Mouse (Mus musculus) forebrain, embryonic 16.5 days (tissue): ENCODE data around the gene Cdh8. TPM values are rescaled to one million over a fixed set of nuclear protein-coding genes. Genes with fewer than 3 reads are reported as not detected.

Experiments
- ATAC-seq: fragments of 200-750 bp; cut with Nextera tagmentation; 2 replicates; pipeline ENCODE4 v1.8.0; 2017; ENCODE audit warnings: mild to moderate bottlenecking, moderate library complexity
- H3K27ac ChIP-seq: fragments of 300-500 bp; sonication (generic); 2 replicates; pipeline ENCODE4 v1.5.1; 2014; ENCODE audit warnings: low read length, control low read depth
- H3K27me3 ChIP-seq: fragments of 300-500 bp; sonication (generic); replicated peaks from 2 replicates; pipeline ENCODE4 v1.6.1; 2014; ENCODE audit warnings: low read length; ENCODE audit not compliant: control insufficient read depth, insufficient read depth
- H3K36me3 ChIP-seq: fragments of 300-500 bp; sonication (generic); 2 replicates; pipeline ENCODE4 v1.6.1; 2014; ENCODE audit not compliant: control insufficient read depth, insufficient read depth
- H3K4me1 ChIP-seq: fragments of 300-500 bp; sonication (generic); replicated peaks from 2 replicates; pipeline ENCODE4 v1.6.1; 2014; ENCODE audit warnings: low read length; ENCODE audit not compliant: control insufficient read depth, insufficient read depth
- H3K4me2 ChIP-seq: fragments of 300-500 bp; sonication (generic); 2 replicates; pipeline ENCODE4 v1.6.1; 2014; ENCODE audit warnings: mild to moderate bottlenecking, low read length, control low read depth
- H3K4me3 ChIP-seq: fragments of 300-500 bp; sonication (generic); replicated peaks from 2 replicates; pipeline ENCODE4 v1.5.1; 2014; ENCODE audit warnings: mild to moderate bottlenecking, low read length, control low read depth
- H3K9ac ChIP-seq: fragments of 300-500 bp; sonication (generic); replicated peaks from 2 replicates; pipeline ENCODE4 v1.6.1; 2014; ENCODE audit warnings: low read depth, low read length, control low read depth
- H3K9me3 ChIP-seq: fragments of 300-500 bp; sonication (generic); 2 replicates; pipeline ENCODE4 v1.6.1; 2016; ENCODE audit warnings: low read length; ENCODE audit not compliant: control insufficient read depth
- WGBS: fragments of 180-500 bp; shearing (Covaris S2); extraction: QIAGEN DNeasy Blood & Tissue Kit; methylation state at CpG from one replicate; pipeline ENCODE4 v1.1.7; 2014; 5-methylcytosine and 5-hydroxymethylcytosine counted together
- polyA plus RNA-seq: library from polyadenylated mRNA; unstranded; fragments of >200 nt; fragmentation: Nextera tagmentation; extraction: Ambion mirVana; gene quantifications from 2 replicates; pipeline ENCODE4 v1.2.1, GENCODE M21; 2015

The Cdh8 gene
- polyA plus RNA-seq, 1 experiment from 2014 or later = 51.4 TPM

DNA sequence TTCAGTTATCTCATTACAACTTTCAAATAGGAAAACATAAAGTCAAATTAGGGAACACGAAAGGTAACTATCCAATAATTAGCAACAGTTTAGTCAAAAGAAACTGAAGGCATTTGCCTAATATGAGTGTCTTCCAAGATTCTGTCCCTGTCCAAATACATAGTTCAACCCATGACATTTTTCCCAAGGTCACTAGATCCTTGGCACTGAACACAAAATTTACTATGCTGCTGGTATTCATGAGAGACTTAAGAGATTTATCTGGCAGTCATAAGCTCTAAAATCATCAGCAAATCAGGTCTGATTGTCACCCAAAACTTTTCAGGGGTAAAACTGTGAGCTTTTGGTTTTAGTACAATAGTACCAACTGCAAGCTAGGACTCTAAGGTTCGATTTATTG, 101.7 kb downstream of the Cdh8 start:
- Histone ChIP-seq H3K36me3 (no peaks in the 10 kb centered on the region), H3K4me3 (no peak overlapping the region), H3K4me1 (no peaks in the 10 kb centered on the region), H3K27ac (no peak overlapping the region), H3K9me3 (no peaks in the 10 kb centered on the region), H3K9ac (no peak overlapping the region), H3K27me3 (no peaks in the 10 kb centered on the region), H3K4me2 (no peak overlapping the region)
- no peak for ATAC-seq
- WGBS = 93% methylated on average over 2 of the region's 2 CpGs

DNA sequence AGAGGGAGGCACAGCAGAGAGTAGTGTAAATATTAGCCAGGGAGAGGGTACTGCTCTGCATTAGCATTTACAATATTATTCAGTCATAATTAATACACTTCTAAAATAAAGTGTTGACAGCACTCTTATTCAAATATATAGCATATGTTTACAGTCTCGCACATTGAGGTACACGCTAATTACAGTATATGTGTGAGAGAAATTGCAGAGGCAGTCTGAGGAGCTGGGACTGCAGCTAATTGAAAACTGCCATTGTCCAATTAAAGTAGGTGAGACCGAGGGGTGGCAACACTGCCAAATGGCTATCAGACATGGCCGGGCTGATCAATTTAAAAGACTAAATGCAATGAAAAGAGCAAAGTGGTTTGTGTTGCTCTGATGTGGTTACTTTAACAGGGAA, 112.1 kb downstream of the Cdh8 start:
- Histone ChIP-seq H3K27me3 (no peaks in the 10 kb centered on the region), H3K4me2 (no peak overlapping the region), H3K27ac (peak overlapping the region; percentile 42; the same call in 1 of the 2 replicates), H3K9ac (no peak overlapping the region), H3K36me3 (no peaks in the 10 kb centered on the region), H3K4me3 (no peak overlapping the region), H3K4me1 (peaks cover 3% of the 10 kb centered on the region; the same call in 1 of the 2 replicates), H3K9me3 (no peaks in the 10 kb centered on the region)
- WGBS = 39% methylated on average over 4 of the region's 4 CpGs
- ATAC-seq = peak; percentile 87

DNA sequence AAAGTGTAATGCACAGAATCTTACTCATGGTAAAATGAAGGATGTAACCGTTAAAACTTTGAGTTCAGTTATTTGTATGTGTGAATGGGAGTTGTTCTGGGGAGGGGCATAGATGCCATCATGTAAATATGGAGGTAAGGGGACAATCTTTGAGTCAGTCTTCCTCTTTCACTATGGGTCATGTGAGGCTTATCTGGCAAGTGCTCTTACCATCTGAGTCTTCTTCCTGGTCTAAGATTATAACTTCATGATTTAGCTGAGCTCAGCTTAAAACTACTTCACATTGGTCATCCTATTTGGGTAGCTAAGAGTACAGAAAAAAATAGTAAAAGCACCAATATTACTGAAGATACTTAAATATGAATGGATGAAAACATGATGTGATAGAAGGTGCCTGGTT, 126.1 kb downstream of the Cdh8 start:
- Histone ChIP-seq H3K4me1 (no peaks in the 10 kb centered on the region), H3K36me3 (no peaks in the 10 kb centered on the region), H3K27me3 (no peaks in the 10 kb centered on the region), H3K9me3 (no peaks in the 10 kb centered on the region), H3K27ac (no peak overlapping the region), H3K9ac (no peak overlapping the region), H3K4me3 (no peak overlapping the region), H3K4me2 (no peak overlapping the region)
- 94% methylated on average over 1 of the region's 1 CpGs for WGBS
- ATAC-seq = no peak

DNA sequence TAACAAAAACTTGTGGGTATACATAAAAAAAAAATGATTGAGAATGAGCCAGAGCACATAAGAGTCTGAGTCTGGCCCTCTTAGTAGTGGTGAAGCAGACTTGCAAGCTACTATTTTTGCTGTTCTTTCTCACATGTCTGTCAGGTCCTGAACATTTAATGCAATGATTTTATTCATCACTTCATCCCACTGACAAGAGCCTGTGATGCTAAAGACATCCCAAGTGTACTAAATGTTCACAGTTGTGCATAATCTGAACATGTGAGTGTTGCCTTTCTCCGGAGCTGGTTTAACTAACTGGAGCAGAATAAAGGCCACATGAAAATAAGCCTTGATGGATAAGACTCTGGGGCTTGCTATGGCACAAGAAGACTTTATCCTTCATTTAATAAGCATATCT, 131.2 kb downstream of the Cdh8 start:
- H3K4me3 ChIP-seq = no peak overlapping the region
- 77% methylated on average over 1 of the region's 1 CpGs for WGBS
- no peaks in the 10 kb centered on the region for H3K27me3 ChIP-seq
- H3K4me2 ChIP-seq = no peak overlapping the region
- no peak overlapping the region for H3K27ac ChIP-seq
- no peak overlapping the region for H3K9ac ChIP-seq
- H3K36me3 ChIP-seq = no peaks in the 10 kb centered on the region
- ATAC-seq = no peak
- H3K4me1 ChIP-seq = no peaks in the 10 kb centered on the region
- no peaks in the 10 kb centered on the region for H3K9me3 ChIP-seq

DNA sequence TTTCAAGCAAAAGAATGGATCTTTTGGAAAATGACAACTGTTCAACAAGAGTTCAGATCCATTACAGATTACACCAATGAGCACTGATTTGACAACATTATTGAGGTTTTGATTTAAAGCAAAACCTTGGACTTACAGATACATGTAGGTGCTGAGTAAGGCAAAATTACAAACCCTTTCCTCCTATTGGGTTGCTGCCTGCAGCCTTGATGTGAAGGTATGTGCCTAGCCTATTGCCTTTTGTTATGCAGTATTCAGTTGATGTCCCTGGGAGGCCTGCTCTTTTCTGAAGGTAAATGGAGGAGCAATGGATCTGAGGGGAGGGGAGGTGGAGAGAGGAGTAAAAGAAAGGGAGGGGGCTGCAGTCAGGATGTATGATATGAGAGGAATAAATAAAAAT, 135.9 kb downstream of the Cdh8 start:
- H3K27me3 ChIP-seq = no peaks in the 10 kb centered on the region
- no peaks in the 10 kb centered on the region for H3K36me3 ChIP-seq
- H3K4me1 ChIP-seq = no peaks in the 10 kb centered on the region
- H3K9ac ChIP-seq = no peak overlapping the region
- H3K4me3 ChIP-seq = no peak overlapping the region
- no peak overlapping the region for H3K4me2 ChIP-seq
- H3K9me3 ChIP-seq = no peaks in the 10 kb centered on the region
- ATAC-seq = no peak
- no peak overlapping the region for H3K27ac ChIP-seq

DNA sequence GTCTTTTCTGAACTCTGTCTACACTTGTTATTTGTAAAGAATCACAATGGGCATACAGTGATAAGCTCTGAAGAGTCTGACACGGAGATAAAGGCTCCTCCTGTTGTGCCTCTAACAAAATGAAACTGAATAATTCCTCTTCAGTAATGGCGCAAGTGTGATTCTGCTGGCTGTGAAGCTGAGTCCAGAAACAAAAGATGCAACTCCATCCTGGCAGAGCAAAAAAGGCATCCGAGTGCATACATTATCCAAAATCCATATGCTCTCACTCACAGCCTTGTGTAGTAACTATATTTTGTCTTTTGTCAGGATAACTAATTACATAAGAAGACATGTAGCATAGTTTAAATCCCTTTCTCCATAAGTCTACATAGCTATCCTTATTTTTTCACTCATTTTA, 149.1 kb downstream of the Cdh8 start:
- Histone ChIP-seq H3K27me3 (no peaks in the 10 kb centered on the region), H3K4me1 (0 out of 2 replicates have a peak, but pooled peaks cover 3% of the 10 kb centered on the region), H3K9ac (no peak overlapping the region), H3K27ac (no peak overlapping the region), H3K9me3 (no peaks in the 10 kb centered on the region), H3K4me3 (no peak overlapping the region), H3K36me3 (no peaks in the 10 kb centered on the region), H3K4me2 (no peak overlapping the region)
- ATAC-seq = no peak
- 29% methylated on average over 3 of the region's 3 CpGs for WGBS

DNA sequence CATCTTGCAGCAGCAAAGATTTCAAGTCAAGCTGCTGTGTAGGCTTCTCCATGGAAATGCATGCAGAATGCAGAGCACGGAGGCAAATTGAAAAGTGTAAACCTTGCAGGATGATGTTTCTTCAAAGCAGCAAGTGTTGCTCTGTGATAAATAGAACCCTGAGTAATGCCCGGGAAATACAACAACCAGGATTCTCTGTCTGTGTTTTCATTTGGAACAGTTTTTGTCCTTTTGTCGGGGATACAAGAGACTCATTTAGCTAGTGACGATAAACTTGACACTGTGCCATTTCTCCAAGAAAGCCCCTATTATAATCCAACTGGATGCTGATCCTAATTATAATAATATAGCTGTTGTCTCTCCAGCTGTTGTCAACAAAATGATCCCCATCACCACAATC, 181.9 kb downstream of the Cdh8 start:
- peak; percentile 75 for ATAC-seq
- no peaks in the 10 kb centered on the region for H3K27me3 ChIP-seq
- H3K4me1 ChIP-seq = peaks cover 11% of the 10 kb centered on the region
- no peaks in the 10 kb centered on the region for H3K36me3 ChIP-seq
- no peaks in the 10 kb centered on the region for H3K9me3 ChIP-seq
- 7% methylated on average over 4 of the region's 4 CpGs for WGBS
- H3K27ac ChIP-seq = no peak overlapping the region
- H3K9ac ChIP-seq = no peak overlapping the region
- H3K4me2 ChIP-seq = peak overlapping the region; percentile 19
- H3K4me3 ChIP-seq = no peak overlapping the region

DNA sequence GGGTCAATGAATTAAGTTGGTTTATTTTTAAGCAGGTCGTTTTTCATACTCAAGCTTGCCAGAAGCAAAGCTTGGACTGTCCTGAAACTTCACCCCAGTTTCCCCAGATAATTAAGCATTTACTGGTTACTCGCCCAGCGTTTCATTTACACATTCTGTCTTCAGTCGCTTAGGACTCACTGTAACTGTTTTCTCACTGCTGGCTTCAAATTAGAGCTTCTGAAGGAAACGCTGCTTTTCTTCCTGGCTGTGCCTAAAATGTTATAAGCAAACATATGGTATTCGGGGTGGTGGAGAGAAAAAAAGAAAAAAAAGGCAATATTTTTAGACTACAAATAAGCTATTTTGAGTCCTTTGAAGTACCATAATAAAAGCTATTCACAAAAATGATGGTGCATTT, 192.6 kb downstream of the Cdh8 start:
- Histone ChIP-seq H3K9me3 (no peaks in the 10 kb centered on the region), H3K4me3 (no peak overlapping the region), H3K36me3 (no peaks in the 10 kb centered on the region), H3K4me1 (peaks cover 5% of the 10 kb centered on the region), H3K27ac (no peak overlapping the region), H3K27me3 (no peaks in the 10 kb centered on the region), H3K9ac (no peak overlapping the region), H3K4me2 (no peak overlapping the region)
- 34% methylated on average over 6 of the region's 6 CpGs for WGBS
- peak; percentile 54; the same call in 1 of the 2 replicates for ATAC-seq

DNA sequence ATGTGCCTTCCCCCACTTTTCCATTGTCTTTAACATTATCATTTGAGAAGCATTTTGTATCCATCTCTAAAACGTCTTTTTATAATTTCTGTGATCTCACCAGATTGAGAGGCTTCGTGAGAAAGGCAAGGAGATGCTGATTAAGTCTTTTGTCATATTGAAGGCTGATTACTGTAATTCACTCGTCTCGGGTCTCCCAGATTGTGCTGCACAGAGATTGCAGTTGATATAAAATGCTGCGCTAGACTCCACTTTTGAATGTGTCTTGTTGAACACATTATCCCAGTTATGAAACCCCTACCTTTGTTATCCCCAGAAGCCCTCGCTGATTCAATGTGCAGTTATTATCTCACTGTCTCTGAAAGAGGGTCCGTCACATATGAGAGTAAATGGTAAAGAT, 211.1 kb downstream of the Cdh8 start:
- ATAC-seq = peak; percentile 83
- H3K4me1 ChIP-seq = peaks cover 2% of the 10 kb centered on the region; the same call in 1 of the 2 replicates
- H3K4me3 ChIP-seq = no peak overlapping the region
- H3K36me3 ChIP-seq = no peaks in the 10 kb centered on the region
- H3K9me3 ChIP-seq = no peaks in the 10 kb centered on the region
- WGBS = 53% methylated on average over 7 of the region's 7 CpGs
- H3K9ac ChIP-seq = no peak overlapping the region
- no peak overlapping the region for H3K27ac ChIP-seq
- H3K4me2 ChIP-seq = no peak overlapping the region
- H3K27me3 ChIP-seq = no peaks in the 10 kb centered on the region

DNA sequence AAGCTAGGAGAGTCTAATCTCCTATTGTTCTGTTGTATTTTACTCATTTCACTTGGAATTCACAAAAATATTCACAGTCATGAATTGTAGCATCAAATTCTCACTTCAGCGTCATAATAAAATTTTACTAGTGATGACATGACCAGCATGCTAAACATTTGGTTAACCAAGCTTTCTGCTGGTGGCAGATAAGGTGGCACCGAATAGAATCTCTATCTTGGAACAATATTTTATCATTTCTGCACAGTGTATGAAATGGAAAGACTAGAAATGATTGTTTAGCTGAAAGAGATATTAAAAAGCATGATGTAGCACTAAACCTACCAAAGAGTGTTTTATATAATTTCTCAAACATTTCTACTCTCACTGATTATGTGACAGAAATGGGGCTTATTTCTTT, 225.6 kb downstream of the Cdh8 start:
- no peak overlapping the region for H3K27ac ChIP-seq
- H3K9ac ChIP-seq = no peak overlapping the region
- no peak for ATAC-seq
- no peaks in the 10 kb centered on the region for H3K4me1 ChIP-seq
- WGBS = 82% methylated on average over 2 of the region's 2 CpGs
- H3K4me2 ChIP-seq = no peak overlapping the region
- H3K27me3 ChIP-seq = no peaks in the 10 kb centered on the region
- no peaks in the 10 kb centered on the region for H3K9me3 ChIP-seq
- no peak overlapping the region for H3K4me3 ChIP-seq
- no peaks in the 10 kb centered on the region for H3K36me3 ChIP-seq
